Mouse (Mus musculus): ENCODE measurements at regions not wholly inside any gene's neighbourhood (a gene's known extent, or its start where the extent isn't known, plus 50 kb on each side); places are given as distances from the start of the nearest gene placed in this dataset.

- TF ChIP-seq CTCF (IDR thresholded peaks at IDR 0.05; ENCODE audit: low read depth): no peak
- no peak for TF ChIP-seq EP300 (IDR thresholded peaks at IDR 0.05; ENCODE audit: low read depth)
Measured at GRCm38 (mm10) chr9:32971926-32972325, 335.9 kb downstream of the Ets1 start.
